Mouse (Mus musculus) bone marrow macrophage, adult 2 months (primary cell): ENCODE data around the gene Nod1.

ENCODE experiments used
- CTCF ChIP-seq: IDR thresholded peaks from 2 replicates; pipeline ENCODE4 v1.5.1; 2012; ENCODE audit warnings: low read depth, mild to moderate bottlenecking, low read length, moderate library complexity
- POLR2A ChIP-seq: IDR thresholded peaks from 2 replicates; pipeline ENCODE4 v1.6.1; 2012; ENCODE audit warnings: mild to moderate bottlenecking, low read depth, low read length, borderline replicate concordance

DNA sequence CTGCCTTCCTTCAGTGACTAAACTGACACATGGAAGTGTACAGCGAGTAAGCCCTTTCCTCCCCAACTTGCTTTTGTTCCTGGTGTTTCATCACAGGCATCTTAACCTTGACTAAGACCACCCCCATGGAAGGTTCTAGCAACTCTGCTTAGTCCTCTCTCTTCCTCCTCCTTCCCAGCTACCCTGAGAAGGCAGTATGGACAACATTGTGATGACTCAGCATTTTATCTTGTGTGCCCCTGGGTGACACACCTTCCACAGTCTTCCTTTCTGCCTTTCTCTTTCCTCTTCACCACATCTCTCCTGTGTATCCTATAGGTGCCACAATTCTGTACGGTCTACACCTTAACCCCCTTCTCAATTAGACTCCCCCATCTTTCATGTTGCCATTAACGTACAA, 41.8 kb upstream of the Nod1 start:
- no peak for TF ChIP-seq CTCF
- TF ChIP-seq POLR2A, result no peak
